Mouse (Mus musculus) right cerebral cortex, postnatal 10 days (tissue): ENCODE data around the gene Smarca4.

ENCODE experiments used
- DNase-seq, 2 experiments: peaks; one replicate each; pipeline ENCODE4 v3.0.0; 2021; ENCODE audit warnings: low spot score in 2 of 2

Gene Smarca4

GRCm38 (mm10) chr9:21752252-21752792, 136.4 kb downstream of the Smarca4 start:
- no peak for DNase-seq
